Mouse (Mus musculus): ENCODE measurements at regions not wholly inside any gene's neighbourhood (a gene's known extent, or its start where the extent isn't known, plus 50 kb on each side); places are given as distances from the start of the nearest gene placed in this dataset.

- DNase-seq (ENCODE audit: low spot score) (no peak), ATAC-seq (no peak)
- H3K27ac ChIP-seq (ENCODE audit: low read length), result no peak overlapping the region
- H3K4me2 ChIP-seq (replicated peaks; ENCODE audit: low read depth, low read length), result no peak overlapping the region
- H3K27me3 ChIP-seq (replicated peaks; ENCODE audit: insufficient read depth, low read length), result no peaks in the 10 kb centered on the region
- H3K4me1 ChIP-seq (ENCODE audit: insufficient read depth, low read depth, low read length), result no peaks in the 10 kb centered on the region
- H3K4me3 ChIP-seq (ENCODE audit: low read depth, low read length), result no peak overlapping the region
- TF ChIP-seq EP300 (IDR thresholded peaks at IDR 0.05) (no peak), CTCF (IDR thresholded peaks at IDR 0.05) (peak; percentile 45)
- no peak overlapping the region for H3K9ac ChIP-seq (replicated peaks; ENCODE audit: low read depth)
- no peaks in the 10 kb centered on the region for H3K9me3 ChIP-seq (ENCODE audit: low read length)
- WGBS, result 47% methylated on average over 13 of the region's 13 CpGs
- H3K36me3 ChIP-seq (ENCODE audit: insufficient read depth, low read length), result no peaks in the 10 kb centered on the region
These were observed 196.0 kb downstream of the Tmem182 start for GRCm38 (mm10) chr1:41001154-41001949.

- H3K4me2 ChIP-seq (replicated peaks; ENCODE audit: low read depth, low read length), result no peak overlapping the region
- no peak overlapping the region for H3K9ac ChIP-seq (replicated peaks; ENCODE audit: low read depth)
- ATAC-seq, result no peak
- TF ChIP-seq CTCF (IDR thresholded peaks at IDR 0.05) (no peak), EP300 (IDR thresholded peaks at IDR 0.05) (no peak)
- H3K27me3 ChIP-seq (replicated peaks; ENCODE audit: insufficient read depth, low read length), result no peaks in the 10 kb centered on the region
- DNase-seq (ENCODE audit: low spot score), result no peak
- H3K27ac ChIP-seq (ENCODE audit: low read length), result no peak overlapping the region
- no peaks in the 10 kb centered on the region for H3K9me3 ChIP-seq (ENCODE audit: low read length)
- no peak overlapping the region for H3K4me3 ChIP-seq (ENCODE audit: low read depth, low read length)
- 52% methylated on average over 9 of the region's 9 CpGs for WGBS
- H3K36me3 ChIP-seq (ENCODE audit: insufficient read depth, low read length), result no peaks in the 10 kb centered on the region
- H3K4me1 ChIP-seq (ENCODE audit: insufficient read depth, low read depth, low read length), result no peaks in the 10 kb centered on the region
These were observed 196.6 kb downstream of the Tmem182 start for GRCm38 (mm10) chr1:41002006-41002405.

- no peak overlapping the region for H3K9ac ChIP-seq (replicated peaks; ENCODE audit: low read depth)
- ATAC-seq, result no peak
- no peaks in the 10 kb centered on the region for H3K36me3 ChIP-seq (ENCODE audit: insufficient read depth, low read length)
- H3K4me1 ChIP-seq (ENCODE audit: insufficient read depth, low read depth, low read length), result no peaks in the 10 kb centered on the region
- H3K4me2 ChIP-seq (replicated peaks; ENCODE audit: low read depth, low read length), result no peak overlapping the region
- TF ChIP-seq EP300 (IDR thresholded peaks at IDR 0.05), result no peak
- TF ChIP-seq CTCF (IDR thresholded peaks at IDR 0.05), result no peak
- no peak overlapping the region for H3K27ac ChIP-seq (ENCODE audit: low read length)
- no peaks in the 10 kb centered on the region for H3K9me3 ChIP-seq (ENCODE audit: low read length)
- no peaks in the 10 kb centered on the region for H3K27me3 ChIP-seq (replicated peaks; ENCODE audit: insufficient read depth, low read length)
- DNase-seq (ENCODE audit: low spot score), result no peak
- no peak overlapping the region for H3K4me3 ChIP-seq (ENCODE audit: low read depth, low read length)
- 88% methylated on average over 4 of the region's 4 CpGs for WGBS
These were observed 221.5 kb downstream of the Tmem182 start for GRCm38 (mm10) chr1:41026943-41027342.

GRCm38 (mm10) chr1:41027540-41027978 is 222.2 kb downstream of the Tmem182 start:
- no peak overlapping the region for H3K4me3 ChIP-seq (ENCODE audit: low read depth, low read length)
- H3K4me1 ChIP-seq (ENCODE audit: insufficient read depth, low read depth, low read length), result no peaks in the 10 kb centered on the region
- H3K27ac ChIP-seq (ENCODE audit: low read length), result no peak overlapping the region
- no peaks in the 10 kb centered on the region for H3K9me3 ChIP-seq (ENCODE audit: low read length)
- TF ChIP-seq EP300 (IDR thresholded peaks at IDR 0.05), result no peak
- TF ChIP-seq CTCF (IDR thresholded peaks at IDR 0.05), result no peak
- ATAC-seq, result no peak
- H3K4me2 ChIP-seq (replicated peaks; ENCODE audit: low read depth, low read length), result no peak overlapping the region
- peak; percentile 4 for DNase-seq (ENCODE audit: low spot score)
- no peaks in the 10 kb centered on the region for H3K36me3 ChIP-seq (ENCODE audit: insufficient read depth, low read length)
- H3K9ac ChIP-seq (replicated peaks; ENCODE audit: low read depth), result no peak overlapping the region
- H3K27me3 ChIP-seq (replicated peaks; ENCODE audit: insufficient read depth, low read length), result no peaks in the 10 kb centered on the region
- 56% methylated on average over 4 of the region's 4 CpGs for WGBS

- Histone ChIP-seq H3K27me3 (replicated peaks; ENCODE audit: insufficient read depth, low read length) (no peaks in the 10 kb centered on the region), H3K4me2 (replicated peaks; ENCODE audit: low read depth, low read length) (no peak overlapping the region), H3K36me3 (ENCODE audit: insufficient read depth, low read length) (no peaks in the 10 kb centered on the region), H3K9ac (replicated peaks; ENCODE audit: low read depth) (no peak overlapping the region), H3K9me3 (ENCODE audit: low read length) (no peaks in the 10 kb centered on the region), H3K4me1 (ENCODE audit: insufficient read depth, low read depth, low read length) (no peaks in the 10 kb centered on the region), H3K4me3 (ENCODE audit: low read depth, low read length) (no peak overlapping the region), H3K27ac (ENCODE audit: low read length) (no peak overlapping the region)
- ATAC-seq, result no peak
- TF ChIP-seq CTCF (IDR thresholded peaks at IDR 0.05) (no peak), EP300 (IDR thresholded peaks at IDR 0.05) (no peak)
- 89% methylated on average over 2 of the region's 2 CpGs for WGBS
- no peak for DNase-seq (ENCODE audit: low spot score)
These were observed 222.6 kb downstream of the Tmem182 start for GRCm38 (mm10) chr1:41028021-41028420.

- WGBS, result 61% methylated on average over 22 of the region's 22 CpGs
- no peak overlapping the region for H3K4me3 ChIP-seq (ENCODE audit: low read depth, low read length)
These were observed 229.9 kb downstream of the Tmem182 start for GRCm38 (mm10) chr1:41035085-41035880.

More at GRCm38 (mm10) chr1:41035085-41035880, 229.9 kb downstream of the Tmem182 start:
- no peaks in the 10 kb centered on the region for H3K4me1 ChIP-seq (ENCODE audit: insufficient read depth, low read depth, low read length)
- ATAC-seq (no peak), DNase-seq (ENCODE audit: low spot score) (no peak)
- H3K27me3 ChIP-seq (replicated peaks; ENCODE audit: insufficient read depth, low read length), result no peaks in the 10 kb centered on the region
- no peak overlapping the region for H3K4me2 ChIP-seq (replicated peaks; ENCODE audit: low read depth, low read length)
- no peak for TF ChIP-seq CTCF (IDR thresholded peaks at IDR 0.05)
- TF ChIP-seq EP300 (IDR thresholded peaks at IDR 0.05), result no peak
- no peak overlapping the region for H3K27ac ChIP-seq (ENCODE audit: low read length)
- no peaks in the 10 kb centered on the region for H3K9me3 ChIP-seq (ENCODE audit: low read length)
- no peaks in the 10 kb centered on the region for H3K36me3 ChIP-seq (ENCODE audit: insufficient read depth, low read length)
- no peak overlapping the region for H3K9ac ChIP-seq (replicated peaks; ENCODE audit: low read depth)
